Mouse (Mus musculus) retina, postnatal 7 days (tissue): Measurements from ENCODE around the gene Chpf.

ENCODE experiments used
- DNase-seq: peaks from one replicate; pipeline ENCODE4 v3.0.0-alpha.2; 2012; ENCODE audit warnings: low read depth, low spot score

Gene Chpf

DNA sequence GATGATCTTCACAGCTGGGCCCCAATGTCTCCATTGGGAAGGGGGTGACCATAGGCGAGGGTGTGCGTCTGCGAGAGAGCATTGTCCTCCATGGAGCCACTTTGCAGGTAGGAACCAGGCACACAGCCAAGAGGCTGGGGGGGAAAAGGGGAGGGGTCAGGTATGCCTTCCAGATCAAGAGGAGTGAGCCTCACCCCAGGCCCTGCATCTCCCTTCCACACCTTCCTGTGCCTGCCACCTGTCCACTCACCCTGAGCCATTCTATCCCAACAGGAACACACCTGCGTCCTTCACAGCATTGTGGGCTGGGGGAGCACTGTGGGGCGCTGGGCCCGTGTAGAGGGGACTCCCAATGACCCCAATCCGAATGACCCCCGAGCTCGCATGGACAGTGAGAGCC is 36.9 kb downstream of the Chpf start:
- no peak for DNase-seq

DNA sequence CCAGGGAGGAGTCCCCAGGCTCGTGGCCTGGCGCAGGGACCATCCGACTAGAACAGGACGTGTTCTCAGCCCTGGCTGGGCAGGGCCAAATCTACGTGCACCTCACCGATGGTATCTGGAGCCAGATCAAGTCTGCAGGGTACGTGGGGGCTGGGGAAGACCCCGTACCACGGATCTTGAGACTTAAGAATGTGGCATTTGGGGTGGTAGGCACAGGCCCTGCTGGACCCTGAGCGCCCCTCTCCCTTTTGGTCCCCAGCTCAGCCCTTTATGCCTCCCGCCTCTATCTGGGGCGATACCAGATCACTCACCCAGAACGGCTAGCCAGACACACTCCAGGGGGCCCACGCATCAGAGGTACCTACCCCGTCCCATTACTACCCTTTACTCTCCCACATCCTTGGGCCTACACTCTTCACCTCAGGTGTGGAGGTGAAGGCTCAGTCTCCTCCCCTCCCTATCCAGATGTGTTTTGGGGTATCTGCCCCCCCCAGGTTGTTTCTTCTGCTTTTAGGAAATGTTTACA is 37.6 kb downstream of the Chpf start:
- DNase-seq = no peak

DNA sequence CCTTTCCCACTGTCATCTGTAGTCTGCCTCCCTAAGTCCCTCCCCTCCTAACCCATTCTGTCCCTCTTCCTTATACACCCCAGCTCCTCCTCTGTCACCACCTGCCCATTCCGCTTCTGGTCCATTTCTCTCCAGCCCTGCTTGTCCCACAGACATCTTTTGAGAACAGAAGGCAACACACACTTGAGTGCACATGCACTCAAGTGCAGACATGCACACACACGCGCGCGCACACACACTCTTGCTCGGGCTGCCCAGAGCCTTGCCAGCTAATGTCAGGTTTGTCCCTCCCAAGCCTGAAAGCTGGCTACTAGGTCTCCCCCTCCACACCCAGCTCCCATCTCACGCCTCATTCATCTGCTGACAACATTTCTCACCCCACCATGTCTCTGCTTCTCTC is 38.4 kb downstream of the Chpf start:
- no peak for DNase-seq

DNA sequence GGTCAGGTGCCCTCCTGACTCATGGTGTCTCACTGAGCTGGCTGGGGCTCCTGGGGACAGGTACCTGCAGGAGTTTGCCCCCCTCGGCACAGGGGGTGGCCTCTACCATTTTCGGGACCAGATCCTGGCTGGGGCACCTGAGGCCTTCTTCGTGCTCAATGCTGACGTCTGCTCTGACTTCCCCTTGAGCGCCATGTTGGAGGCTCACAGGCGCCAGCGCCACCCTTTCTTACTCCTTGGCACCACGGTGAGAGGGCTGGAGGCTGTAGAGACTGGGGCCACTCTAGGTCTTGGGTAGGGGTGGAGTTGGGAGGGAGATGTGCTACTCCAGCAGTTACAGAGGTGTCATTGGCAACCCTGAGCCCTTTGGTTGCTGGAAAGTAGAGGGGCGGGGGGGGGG is 40.3 kb downstream of the Chpf start:
- no peak for DNase-seq

DNA sequence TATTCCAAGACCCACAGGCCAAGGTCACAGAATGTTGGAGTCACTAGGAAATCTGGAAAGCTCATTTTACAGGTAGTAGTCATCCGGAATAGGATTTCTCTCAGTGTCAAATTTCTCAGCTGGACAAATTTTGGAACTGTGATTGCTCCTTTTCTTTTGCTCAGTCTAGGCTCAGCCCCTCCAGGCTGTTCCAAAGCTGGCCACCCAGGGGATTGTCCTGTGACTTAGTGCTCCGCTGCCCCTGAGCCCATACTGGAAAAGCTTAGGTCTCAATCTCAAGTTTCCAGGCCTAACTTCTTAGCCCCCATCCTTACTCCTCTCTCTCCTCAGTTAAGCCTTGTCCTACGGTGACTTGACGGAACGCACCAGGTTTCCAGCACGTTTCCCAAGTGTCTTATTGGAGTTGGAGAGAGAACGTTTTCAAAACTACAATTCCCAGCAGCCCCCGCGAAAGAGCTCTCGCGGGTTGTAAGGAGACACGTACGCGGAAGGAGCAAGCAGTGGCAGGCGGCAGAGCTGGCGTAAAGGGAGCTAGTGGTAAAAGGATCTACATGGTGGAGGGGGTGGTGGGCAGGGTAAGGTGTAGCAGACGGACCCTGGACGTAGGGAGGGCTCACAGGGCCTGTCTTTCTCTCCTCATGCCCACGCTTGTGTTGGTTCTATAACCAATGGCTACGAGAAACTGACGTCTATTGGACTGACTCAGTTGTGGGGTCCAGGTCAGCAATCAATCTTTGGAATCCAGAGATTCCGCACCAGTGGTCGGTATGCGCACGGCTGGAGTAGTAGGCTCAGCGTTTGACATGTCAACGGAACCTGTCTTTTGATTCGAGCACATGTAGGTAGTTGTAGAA is 43.4 kb downstream of the Chpf start, which contains the start of gene Gmppa:
Gene Gmppa, plus strand, starts transcription at position 456 of the 854 bp plus-strand sequence.
- no peak for DNase-seq

DNA sequence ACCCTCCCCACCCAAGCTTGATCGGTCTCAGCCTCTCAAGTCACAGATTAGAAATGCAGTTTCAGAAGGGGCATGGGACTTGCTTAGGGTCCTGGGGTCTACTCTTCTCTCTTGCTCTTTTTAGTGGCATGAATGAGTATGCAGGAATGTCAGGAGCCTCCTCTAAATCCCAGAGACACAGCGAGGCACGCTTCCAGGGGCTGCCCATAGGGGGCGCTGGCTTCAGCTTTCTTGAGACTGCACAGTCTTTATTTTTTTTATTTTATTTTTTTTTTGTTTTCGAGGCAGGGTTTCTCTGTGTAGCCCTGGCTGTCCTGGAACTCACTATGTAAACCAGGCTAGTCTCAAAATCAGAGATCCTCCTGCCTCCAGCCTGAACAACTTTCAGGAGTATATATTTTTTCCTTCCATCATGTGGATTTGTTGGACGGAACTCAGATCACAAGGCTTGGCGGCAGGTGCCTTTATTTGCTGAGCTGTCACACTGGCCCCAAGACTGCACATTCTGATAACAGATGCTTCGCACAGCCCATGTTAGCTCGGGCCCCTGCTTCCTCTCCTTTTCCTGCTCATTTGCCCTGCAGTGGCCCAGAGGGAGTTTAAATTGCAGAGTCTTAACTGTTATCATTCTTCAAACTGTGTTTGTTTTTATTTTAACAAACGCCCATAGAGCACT is 53.2 kb downstream of the Chpf start:
- no peak for DNase-seq
